Mouse (Mus musculus): ENCODE results near the gene 1600015I10Rik. TPM values are rescaled to one million over a fixed set of nuclear protein-coding genes. Genes with fewer than 3 reads are reported as not detected.

Gene 1600015I10Rik
- polyA plus RNA-seq, 1 experiment = 0.05 TPM

GRCm38 (mm10) chr6:48949596-48949995 lies 19.9 kb downstream of the 1600015I10Rik start:
- Histone ChIP-seq H3K4me3 (ENCODE audit: low read depth, low read length) (no peak overlapping the region), H3K4me1 (ENCODE audit: control insufficient read depth, insufficient read depth, insufficient read length, low read length) (no peaks in the 10 kb centered on the region), H3K36me3 (ENCODE audit: control insufficient read depth, insufficient read depth, low read length) (no peaks in the 10 kb centered on the region), H3K27me3 (ENCODE audit: control insufficient read depth, insufficient read depth, low read length) (no peaks in the 10 kb centered on the region), H3K27ac (ENCODE audit: insufficient read depth, low read depth, low read length) (no peak overlapping the region)
- TF ChIP-seq CTCF (IDR thresholded peaks at IDR 0.05; ENCODE audit: extremely low read depth, insufficient read length, insufficient replicate concordance, low read depth, low read length) (no peak), POLR2A (IDR thresholded peaks at IDR 0.05; ENCODE audit: low read depth, low read length) (no peak)
- 67% methylated on average over 2 of the region's 2 CpGs for WGBS

DNA sequence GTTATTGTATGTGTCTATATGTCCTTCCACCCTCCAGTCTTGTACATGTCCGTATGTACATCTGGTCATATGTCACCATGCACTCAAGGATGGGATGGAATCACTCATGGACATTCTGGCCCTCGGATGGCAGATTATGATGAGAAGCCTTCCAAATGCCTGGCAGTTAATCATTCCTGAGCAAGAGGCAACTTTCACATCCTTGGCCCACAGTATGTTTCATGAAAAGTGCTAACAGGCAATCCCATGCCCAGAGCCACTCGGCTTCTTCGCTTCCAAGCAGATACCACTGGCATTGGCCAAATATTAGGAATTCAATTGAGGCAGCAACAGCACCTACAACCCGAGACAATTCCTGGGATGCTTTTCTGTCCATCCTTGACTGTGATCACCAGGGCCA lies 21.0 kb downstream of the 1600015I10Rik start:
- no peak overlapping the region for H3K27ac ChIP-seq (ENCODE audit: insufficient read depth, low read depth, low read length)
- no peaks in the 10 kb centered on the region for H3K36me3 ChIP-seq (ENCODE audit: control insufficient read depth, insufficient read depth, low read length)
- no peak overlapping the region for H3K4me3 ChIP-seq (ENCODE audit: low read depth, low read length)
- no peaks in the 10 kb centered on the region for H3K4me1 ChIP-seq (ENCODE audit: control insufficient read depth, insufficient read depth, insufficient read length, low read length)
- H3K27me3 ChIP-seq (ENCODE audit: control insufficient read depth, insufficient read depth, low read length) = no peaks in the 10 kb centered on the region
- 90% methylated on average over 5 of the region's 5 CpGs for WGBS
- no peak for TF ChIP-seq POLR2A (IDR thresholded peaks at IDR 0.05; ENCODE audit: low read depth, low read length)
- no peak for TF ChIP-seq CTCF (IDR thresholded peaks at IDR 0.05; ENCODE audit: extremely low read depth, insufficient read length, insufficient replicate concordance, low read depth, low read length)

- H3K4me3 ChIP-seq (ENCODE audit: low read depth, low read length) = no peak overlapping the region
- H3K36me3 ChIP-seq (ENCODE audit: control insufficient read depth, insufficient read depth, low read length) = no peaks in the 10 kb centered on the region
- H3K4me1 ChIP-seq (ENCODE audit: control insufficient read depth, insufficient read depth, insufficient read length, low read length) = no peaks in the 10 kb centered on the region
- 85% methylated on average over 6 of the region's 6 CpGs for WGBS
- no peak overlapping the region for H3K27ac ChIP-seq (ENCODE audit: insufficient read depth, low read depth, low read length)
- H3K27me3 ChIP-seq (ENCODE audit: control insufficient read depth, insufficient read depth, low read length) = no peaks in the 10 kb centered on the region
- TF ChIP-seq CTCF (IDR thresholded peaks at IDR 0.05; ENCODE audit: extremely low read depth, insufficient read length, insufficient replicate concordance, low read depth, low read length) (no peak), POLR2A (IDR thresholded peaks at IDR 0.05; ENCODE audit: low read depth, low read length) (no peak)
Measured at GRCm38 (mm10) chr6:48951630-48952029, 21.9 kb downstream of the 1600015I10Rik start.

GRCm38 (mm10) chr6:48953220-48953619 lies 23.5 kb downstream of the 1600015I10Rik start:
- Histone ChIP-seq H3K4me3 (ENCODE audit: low read depth, low read length) (no peak overlapping the region), H3K27me3 (ENCODE audit: control insufficient read depth, insufficient read depth, low read length) (no peaks in the 10 kb centered on the region), H3K36me3 (ENCODE audit: control insufficient read depth, insufficient read depth, low read length) (no peaks in the 10 kb centered on the region), H3K4me1 (ENCODE audit: control insufficient read depth, insufficient read depth, insufficient read length, low read length) (no peaks in the 10 kb centered on the region), H3K27ac (ENCODE audit: insufficient read depth, low read depth, low read length) (no peak overlapping the region)
- WGBS = 69% methylated on average over 5 of the region's 5 CpGs
- TF ChIP-seq POLR2A (IDR thresholded peaks at IDR 0.05; ENCODE audit: low read depth, low read length) (no peak), CTCF (IDR thresholded peaks at IDR 0.05; ENCODE audit: extremely low read depth, insufficient read length, insufficient replicate concordance, low read depth, low read length) (no peak)

- 93% methylated on average over 5 of the region's 5 CpGs for WGBS
- TF ChIP-seq CTCF (IDR thresholded peaks at IDR 0.05; ENCODE audit: extremely low read depth, insufficient read length, insufficient replicate concordance, low read depth, low read length) (no peak), POLR2A (IDR thresholded peaks at IDR 0.05; ENCODE audit: low read depth, low read length) (no peak)
Measured at GRCm38 (mm10) chr6:48954211-48954610, 24.5 kb downstream of the 1600015I10Rik start.

DNA sequence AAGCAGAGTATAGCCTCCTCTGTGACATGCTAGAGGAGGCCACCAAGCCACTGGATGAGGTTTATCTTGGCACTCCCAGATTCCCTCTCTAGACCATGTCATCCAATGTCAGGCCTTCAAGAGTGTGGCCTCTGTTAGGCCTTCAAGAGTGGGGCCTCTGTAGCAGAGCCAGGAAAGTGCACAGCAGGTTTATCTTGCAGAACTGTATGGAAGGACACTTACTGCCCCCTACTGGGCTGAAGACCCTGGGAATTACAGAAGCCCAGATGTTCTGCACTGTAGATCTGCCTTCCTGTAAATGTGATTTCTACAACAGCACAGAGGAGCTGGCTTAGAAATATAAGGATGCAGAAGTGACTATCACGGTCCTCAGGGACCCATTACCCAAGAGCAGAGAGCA lies 25.3 kb downstream of the 1600015I10Rik start:
- TF ChIP-seq CTCF (IDR thresholded peaks at IDR 0.05; ENCODE audit: extremely low read depth, insufficient read length, insufficient replicate concordance, low read depth, low read length) (peak; percentile 55; the same call in 1 of the 2 replicates), POLR2A (IDR thresholded peaks at IDR 0.05; ENCODE audit: low read depth, low read length) (no peak)
- H3K4me3 ChIP-seq (ENCODE audit: low read depth, low read length) = no peak overlapping the region
- no peaks in the 10 kb centered on the region for H3K27me3 ChIP-seq (ENCODE audit: control insufficient read depth, insufficient read depth, low read length)
- H3K4me1 ChIP-seq (ENCODE audit: control insufficient read depth, insufficient read depth, insufficient read length, low read length) = no peaks in the 10 kb centered on the region
- WGBS = 23% methylated on average over 1 of the region's 1 CpGs
- no peaks in the 10 kb centered on the region for H3K36me3 ChIP-seq (ENCODE audit: control insufficient read depth, insufficient read depth, low read length)
- H3K27ac ChIP-seq (ENCODE audit: insufficient read depth, low read depth, low read length) = no peak overlapping the region

More at GRCm38 (mm10) chr6:48954211-48954610, 24.5 kb downstream of the 1600015I10Rik start:
- Histone ChIP-seq H3K4me1 (ENCODE audit: control insufficient read depth, insufficient read depth, insufficient read length, low read length) (no peaks in the 10 kb centered on the region), H3K4me3 (ENCODE audit: low read depth, low read length) (no peak overlapping the region), H3K27ac (ENCODE audit: insufficient read depth, low read depth, low read length) (no peak overlapping the region), H3K36me3 (ENCODE audit: control insufficient read depth, insufficient read depth, low read length) (no peaks in the 10 kb centered on the region), H3K27me3 (ENCODE audit: control insufficient read depth, insufficient read depth, low read length) (no peaks in the 10 kb centered on the region)

DNA sequence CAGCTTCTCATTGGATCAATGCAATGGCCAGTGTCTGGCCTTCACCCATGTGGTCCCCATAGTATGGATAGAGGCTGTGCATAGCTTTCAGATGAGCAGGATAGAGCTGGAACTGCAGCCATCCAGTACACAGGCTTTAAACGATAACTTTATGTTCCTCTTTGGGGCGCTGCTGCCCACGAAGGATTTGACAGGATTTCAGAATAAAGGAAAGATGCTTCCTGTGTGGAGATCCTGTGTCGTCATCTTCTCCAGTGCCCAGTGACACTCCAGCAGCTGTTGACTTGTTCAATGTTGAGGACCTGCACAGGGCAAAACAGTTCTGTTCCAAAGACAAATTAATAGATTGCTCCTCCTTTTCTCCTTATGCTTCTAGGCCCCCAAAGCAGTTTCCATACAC lies 27.1 kb downstream of the 1600015I10Rik start:
- Histone ChIP-seq H3K36me3 (ENCODE audit: control insufficient read depth, insufficient read depth, low read length) (no peaks in the 10 kb centered on the region), H3K4me3 (ENCODE audit: low read depth, low read length) (no peak overlapping the region), H3K27ac (ENCODE audit: insufficient read depth, low read depth, low read length) (no peak overlapping the region), H3K27me3 (ENCODE audit: control insufficient read depth, insufficient read depth, low read length) (no peaks in the 10 kb centered on the region), H3K4me1 (ENCODE audit: control insufficient read depth, insufficient read depth, insufficient read length, low read length) (no peaks in the 10 kb centered on the region)
- WGBS = 77% methylated on average over 4 of the region's 4 CpGs
- TF ChIP-seq POLR2A (IDR thresholded peaks at IDR 0.05; ENCODE audit: low read depth, low read length) (no peak), CTCF (IDR thresholded peaks at IDR 0.05; ENCODE audit: extremely low read depth, insufficient read length, insufficient replicate concordance, low read depth, low read length) (no peak)

Measured in small intestine, adult 2 months (tissue).